Mouse (Mus musculus) liver, postnatal 0 days (tissue): Measurements from ENCODE around the gene Slc41a3. TPM values are rescaled to one million over a fixed set of nuclear protein-coding genes. Genes with fewer than 3 reads are reported as not detected.

ENCODE experiments used
- ATAC-seq: fragments of 200-750 bp; cut with Nextera tagmentation; 2 replicates; pipeline ENCODE4 v1.8.0; 2017; ENCODE audit warnings: mild to moderate bottlenecking, moderate library complexity
- DNase-seq: peaks from one replicate; pipeline ENCODE4 v3.0.0-alpha.2; 2016
- H3K27ac ChIP-seq: fragments of 300-500 bp; sonication (generic); 2 replicates; pipeline ENCODE4 v1.5.1; 2014; ENCODE audit warnings: antibody characterized with exemption, moderate library complexity, mild to moderate bottlenecking, low read depth
- H3K27me3 ChIP-seq: fragments of 300-500 bp; sonication (generic); 2 replicates; pipeline ENCODE4 v1.6.1; 2014; ENCODE audit warnings: low read length, control low read depth, mixed read lengths; ENCODE audit not compliant: insufficient read depth
- H3K36me3 ChIP-seq: fragments of 300-500 bp; sonication (generic); replicated peaks from 2 replicates; pipeline ENCODE4 v1.6.1; 2014; ENCODE audit warnings: mild to moderate bottlenecking, control low read depth, low read length, moderate library complexity, mixed read lengths; ENCODE audit not compliant: insufficient read depth
- H3K4me1 ChIP-seq: fragments of 300-500 bp; sonication (generic); 2 replicates; pipeline ENCODE4 v1.6.1; 2014; ENCODE audit warnings: antibody characterized with exemption, mild to moderate bottlenecking, control low read depth; ENCODE audit not compliant: insufficient read depth
- H3K4me2 ChIP-seq: fragments of 300-500 bp; sonication (generic); 2 replicates; pipeline ENCODE4 v1.6.1; 2014; ENCODE audit warnings: low read depth, mild to moderate bottlenecking, low read length, moderate library complexity, mixed read lengths
- H3K4me3 ChIP-seq: fragments of 300-500 bp; sonication (generic); 2 replicates; pipeline ENCODE4 v1.5.1; 2014; ENCODE audit warnings: low read depth, low read length
- H3K9ac ChIP-seq: fragments of 300-500 bp; sonication (generic); replicated peaks from 2 replicates; pipeline ENCODE4 v1.6.1; 2014; ENCODE audit warnings: mild to moderate bottlenecking, moderate library complexity
- H3K9me3 ChIP-seq: fragments of 300-500 bp; sonication (generic); 2 replicates; pipeline ENCODE4 v1.6.1; 2016; ENCODE audit warnings: mild to moderate bottlenecking, control low read depth, low read length, mixed read lengths
- CTCF ChIP-seq: sonication (generic); IDR thresholded peaks from 2 replicates; pipeline ENCODE4 v1.5.1; 2016; ENCODE audit warnings: antibody characterized with exemption, low read depth
- EP300 ChIP-seq: IDR thresholded peaks from 2 replicates; pipeline ENCODE4 v1.6.1; 2016; ENCODE audit warnings: antibody characterized with exemption, low read depth, mild to moderate bottlenecking
- WGBS: fragments of 180-500 bp; shearing (Covaris S2); extraction: QIAGEN DNeasy Blood & Tissue Kit; methylation state at CpG from one replicate; pipeline ENCODE4 v1.1.7; 2014; ENCODE audit not compliant: insufficient replicate concordance; 5-methylcytosine and 5-hydroxymethylcytosine counted together
- polyA plus RNA-seq: library from polyadenylated mRNA; unstranded; fragments of >200 nt; fragmentation: Nextera tagmentation; extraction: Ambion mirVana; gene quantifications from 2 replicates; pipeline ENCODE4 v1.2.1, GENCODE M21; 2015

Gene Slc41a3
- polyA plus RNA-seq, 1 experiment from 2014 or later = 23.4 TPM

- H3K4me1 ChIP-seq = peaks cover 9% of the 10 kb centered on the region
- no peak overlapping the region for H3K4me2 ChIP-seq
- no peak overlapping the region for H3K9ac ChIP-seq
- H3K36me3 ChIP-seq = peaks cover 23% of the 10 kb centered on the region
- H3K27me3 ChIP-seq = no peaks in the 10 kb centered on the region
- H3K9me3 ChIP-seq = no peaks in the 10 kb centered on the region
- no peak overlapping the region for H3K27ac ChIP-seq
- 44% methylated on average over 2 of the region's 2 CpGs for WGBS
- TF ChIP-seq CTCF (0 out of 2 replicates have a peak, but pooled peaks have one; percentile 21), EP300 (no peak)
- DNase-seq = no peak
- ATAC-seq = no peak
- H3K4me3 ChIP-seq = no peak overlapping the region
Measured at GRCm38 (mm10) chr6:90561234-90561781, 43.2 kb upstream of the Slc41a3 start.

DNA sequence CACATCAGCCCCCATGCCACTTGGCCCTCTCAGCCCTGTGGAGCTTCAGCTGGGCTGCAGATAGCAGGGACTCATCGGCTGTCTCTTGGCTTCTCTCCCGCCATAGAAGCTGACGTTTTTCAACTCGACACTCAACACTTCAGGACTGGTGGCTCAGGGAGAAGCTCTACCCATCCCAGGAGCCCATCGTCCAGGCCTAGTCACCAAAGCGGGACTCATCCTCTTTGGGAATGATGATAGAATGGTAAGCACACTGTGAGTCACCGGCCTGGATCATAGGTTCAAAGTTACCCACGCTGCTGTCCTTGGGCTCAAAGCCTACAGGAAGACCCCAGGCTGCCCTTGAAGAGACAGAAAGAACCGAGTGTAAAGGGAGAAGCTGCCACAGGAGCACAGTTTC lies 40.3 kb upstream of the Slc41a3 start:
- no peak overlapping the region for H3K9ac ChIP-seq
- TF ChIP-seq EP300 = no peak
- no peak for TF ChIP-seq CTCF
- no peaks in the 10 kb centered on the region for H3K4me1 ChIP-seq
- H3K4me3 ChIP-seq = no peak overlapping the region
- DNase-seq = no peak
- H3K27me3 ChIP-seq = no peaks in the 10 kb centered on the region
- ATAC-seq = no peak
- 72% methylated on average over 9 of the region's 9 CpGs for WGBS
- H3K4me2 ChIP-seq = no peak overlapping the region
- no peak overlapping the region for H3K27ac ChIP-seq
- H3K36me3 ChIP-seq = peaks cover 31% of the 10 kb centered on the region
- no peaks in the 10 kb centered on the region for H3K9me3 ChIP-seq

- Histone ChIP-seq H3K4me1 (no peaks in the 10 kb centered on the region), H3K27me3 (no peaks in the 10 kb centered on the region), H3K9ac (no peak overlapping the region), H3K9me3 (no peaks in the 10 kb centered on the region), H3K4me3 (no peak overlapping the region), H3K36me3 (peaks cover 31% of the 10 kb centered on the region), H3K27ac (no peak overlapping the region), H3K4me2 (no peak overlapping the region)
- TF ChIP-seq CTCF = no peak
- ATAC-seq (no peak), DNase-seq (no peak)
- 54% methylated on average over 13 of the region's 13 CpGs for WGBS
Measured at GRCm38 (mm10) chr6:90565357-90566215, 38.9 kb upstream of the Slc41a3 start.

DNA sequence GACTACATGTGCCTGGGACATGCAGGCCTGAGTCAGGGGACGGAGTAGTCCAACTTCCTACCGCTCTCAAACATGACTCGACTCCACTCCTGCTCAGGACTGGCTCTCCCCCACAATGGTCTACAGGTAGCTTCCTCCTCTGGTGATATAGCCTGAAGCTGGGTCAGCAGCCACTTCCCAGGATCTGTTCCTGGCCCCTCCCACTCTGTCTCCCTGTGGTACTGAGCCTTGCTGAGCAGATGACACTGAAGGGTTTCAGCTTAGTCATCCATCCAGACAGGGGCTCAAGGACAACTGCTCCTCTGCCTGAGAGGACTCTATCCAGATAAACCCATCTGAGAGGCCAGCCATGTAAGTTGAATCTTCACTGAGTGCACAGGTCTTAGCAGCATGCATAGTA lies 37.0 kb upstream of the Slc41a3 start:
- Histone ChIP-seq H3K4me2 (no peak overlapping the region), H3K9ac (no peak overlapping the region), H3K4me3 (no peak overlapping the region), H3K9me3 (no peaks in the 10 kb centered on the region), H3K4me1 (no peaks in the 10 kb centered on the region), H3K36me3 (peaks cover 31% of the 10 kb centered on the region), H3K27ac (no peak overlapping the region), H3K27me3 (no peaks in the 10 kb centered on the region)
- ATAC-seq (no peak), DNase-seq (no peak)
- 73% methylated on average over 3 of the region's 3 CpGs for WGBS
- TF ChIP-seq CTCF (no peak), EP300 (no peak)

GRCm38 (mm10) chr6:90567928-90568327 lies 36.6 kb upstream of the Slc41a3 start:
- no peak overlapping the region for H3K27ac ChIP-seq
- no peak overlapping the region for H3K4me2 ChIP-seq
- DNase-seq (no peak), ATAC-seq (no peak)
- H3K27me3 ChIP-seq = no peaks in the 10 kb centered on the region
- TF ChIP-seq EP300 (no peak), CTCF (no peak)
- no peak overlapping the region for H3K9ac ChIP-seq
- H3K9me3 ChIP-seq = no peaks in the 10 kb centered on the region
- no peak overlapping the region for H3K4me3 ChIP-seq
- H3K4me1 ChIP-seq = no peaks in the 10 kb centered on the region
- WGBS = 75% methylated on average over 3 of the region's 3 CpGs
- peaks cover 30% of the 10 kb centered on the region for H3K36me3 ChIP-seq

GRCm38 (mm10) chr6:90568721-90569120 lies 35.8 kb upstream of the Slc41a3 start:
- H3K4me1 ChIP-seq = no peaks in the 10 kb centered on the region
- ATAC-seq (no peak), DNase-seq (no peak)
- H3K27me3 ChIP-seq = no peaks in the 10 kb centered on the region
- H3K4me3 ChIP-seq = no peak overlapping the region
- H3K9ac ChIP-seq = no peak overlapping the region
- 76% methylated on average over 4 of the region's 4 CpGs for WGBS
- H3K36me3 ChIP-seq = peaks cover 32% of the 10 kb centered on the region
- TF ChIP-seq CTCF (no peak), EP300 (no peak)
- H3K9me3 ChIP-seq = no peaks in the 10 kb centered on the region
- H3K4me2 ChIP-seq = no peak overlapping the region
- H3K27ac ChIP-seq = no peak overlapping the region
